Mouse (Mus musculus) embryonic fibroblast, embryonic 13.5 days (primary cell): Measurements from ENCODE around the gene Cul3.

ENCODE experiments used
- CTCF ChIP-seq: IDR thresholded peaks from 2 replicates; pipeline ENCODE4 v1.5.1; 2011; ENCODE audit warnings: mild to moderate bottlenecking, control low read depth, low read length, moderate library complexity, borderline replicate concordance; ENCODE audit not compliant: insufficient read depth
- POLR2A ChIP-seq: IDR thresholded peaks from 2 replicates; pipeline ENCODE4 v1.6.1; 2011; ENCODE audit warnings: low read depth, mild to moderate bottlenecking, control low read depth, low read length, moderate library complexity

DNA sequence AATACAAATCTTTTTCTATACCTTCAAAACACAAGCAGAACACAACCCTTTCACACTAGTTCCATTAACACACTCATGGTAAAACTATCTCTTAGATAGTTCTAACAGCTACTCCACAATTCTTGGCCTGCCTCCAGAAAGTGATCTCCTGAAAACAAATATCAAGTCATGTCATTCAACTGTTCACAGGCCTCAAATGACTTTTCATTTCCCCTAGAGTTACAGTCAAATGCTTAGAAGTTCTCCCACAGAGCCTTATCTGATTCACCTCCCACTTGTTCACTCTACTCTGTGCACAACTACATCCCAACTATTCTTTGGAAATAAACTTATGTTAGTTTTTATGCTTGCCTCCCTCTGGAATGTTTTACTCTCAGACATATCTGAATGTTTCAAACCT is 15.9 kb downstream of the Cul3 start:
- no peak for TF ChIP-seq POLR2A
- no peak for TF ChIP-seq CTCF
